Comparison of ENCODE assay signal across 16 mouse cellular contexts in the genomic region with DNA sequence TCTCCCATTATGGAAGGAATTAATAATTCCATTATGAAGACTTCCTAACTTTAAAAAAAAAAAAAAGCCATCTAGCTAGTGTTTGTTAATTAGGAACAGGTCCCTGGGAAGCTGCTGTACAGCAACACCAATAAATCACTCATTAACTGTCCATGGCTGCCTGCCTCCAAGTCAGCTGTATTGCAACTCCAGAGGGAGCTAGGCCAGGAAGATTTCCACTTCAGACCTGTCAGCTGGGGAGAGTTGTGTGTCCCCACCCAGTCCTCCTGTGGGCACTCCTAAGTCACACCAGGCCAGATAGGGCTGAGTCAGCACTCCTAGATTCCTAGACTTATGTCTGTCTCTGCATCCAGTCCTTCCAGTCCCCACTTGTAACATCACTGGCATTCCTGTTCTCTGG.
DNase-seq lines count a peak whose midpoint lies in the region; ATAC-seq and TF ChIP-seq lines count a peak whose summit lies in the region.
"Had no signal": no experiment of that assay in that cellular context is flagged by ENCODE, and none has a peak within 500 bp of the region (broad histone marks: within the 10 kb centered on the region; RNA-seq: fewer than 3 reads in every experiment).

No protein-coding gene starts in this region.

- in situ Hi-C loops in Patski (cut with MboI; ENCODE audit: low pct_unique_long_range_greater_than_20kb) = no loop called here

- POLR2A ChIA-PET in Patski (lab: Charles Lee) = no interaction called here

- peak; percentile 18 for ATAC-seq in Patski
- ATAC-seq: activated CD4-positive, CD25-positive, alpha-beta regulatory T cell, adult 4 months; forebrain, embryonic 14.5 days; liver, postnatal 0 days had no signal

- no peak for TF ChIP-seq CTCF in Patski (IDR thresholded peaks at IDR 0.05)

- DNase-seq in adrenal gland, adult 2 months = peak; percentile 8
- DNase-seq in adrenal gland, postnatal 10 days = no peak
- peak; percentile 75 for DNase-seq in Patski (ENCODE audit: low read depth, low spot score)
- peak; percentile 76 to 81 for DNase-seq in kidney, adult 8-10 months
- peak; percentile 72 to 85 for DNase-seq in kidney, postnatal 25 days
- no peak for DNase-seq in cerebellum, adult 9-10 months
- no peak for DNase-seq in right cerebral cortex, adult 18-20 months
- no peak for DNase-seq in right cerebral cortex, adult 2 months (ENCODE audit: low spot score in 2 of 2)
- DNase-seq: cerebellum, postnatal 14 days; liver; liver, postnatal 0 days; lung, postnatal 36 days; thymus, postnatal 25 days had no signal

- CTCF ChIA-PET in Patski (lab: Charles Lee) = interaction anchor here (1.1 to 1.7 kb wide), 2 partner anchors 10 to 51 kb away, joined by 3 to 5 read pairs; no protein-coding TSS in a partner anchor

- no peaks in the 10 kb centered on the region for H3K27me3 ChIP-seq in Patski
- H3K27me3 ChIP-seq: neural tube, embryonic 15.5 days had no signal

Comparison
In these comparisons a context has a peak if more than half of its experiments do, and no peak if none do; other contexts are left out.
1. DNase-seq: peak in adrenal gland, adult 2 months (single experiment), Patski (single experiment), kidney, adult 8-10 months (2 of 2) and kidney, postnatal 25 days (2 of 2); none in adrenal gland, postnatal 10 days (single experiment), cerebellum, adult 9-10 months (single experiment), right cerebral cortex, adult 18-20 months (single experiment) and right cerebral cortex, adult 2 months (0 of 2).